Mouse (Mus musculus): ENCODE results near the gene Mcam. TPM values are rescaled to one million over a fixed set of nuclear protein-coding genes. Genes with fewer than 3 reads are reported as not detected.

Gene Mcam
- polyA plus RNA-seq (2012): not detected in 2 replicates

GRCm38 (mm10) chr9:44134101-44134850 lies at the start of gene Mcam:
Gene Mcam, plus strand, starts transcription at chr9:44134469.
- no peak for TF ChIP-seq GATA1 (IDR thresholded peaks at IDR 0.05; ENCODE audit: low read length)

- TF ChIP-seq GATA1 (IDR thresholded peaks at IDR 0.05; ENCODE audit: low read length): no peak
Observed at GRCm38 (mm10) chr9:44084659-44085229, 49.5 kb upstream of the Mcam start.

- TF ChIP-seq GATA1 (IDR thresholded peaks at IDR 0.05; ENCODE audit: low read length): no peak
Observed at GRCm38 (mm10) chr9:44085276-44085675, 49.0 kb upstream of the Mcam start.

GRCm38 (mm10) chr9:44085741-44086665 lies 48.3 kb upstream of the Mcam start:
- no peak for TF ChIP-seq GATA1 (IDR thresholded peaks at IDR 0.05; ENCODE audit: low read length)

GRCm38 (mm10) chr9:44086960-44087359 lies 47.3 kb upstream of the Mcam start:
- TF ChIP-seq GATA1 (IDR thresholded peaks at IDR 0.05; ENCODE audit: low read length): no peak

- no peak for TF ChIP-seq GATA1 (IDR thresholded peaks at IDR 0.05; ENCODE audit: low read length)
Observed at GRCm38 (mm10) chr9:44087761-44088455, 46.4 kb upstream of the Mcam start.

GRCm38 (mm10) chr9:44088877-44089608 lies 45.2 kb upstream of the Mcam start:
- TF ChIP-seq GATA1 (IDR thresholded peaks at IDR 0.05; ENCODE audit: low read length): no peak

GRCm38 (mm10) chr9:44093612-44094503 lies 40.4 kb upstream of the Mcam start:
- TF ChIP-seq GATA1 (IDR thresholded peaks at IDR 0.05; ENCODE audit: low read length): no peak

- TF ChIP-seq GATA1 (IDR thresholded peaks at IDR 0.05; ENCODE audit: low read length): no peak
Observed at GRCm38 (mm10) chr9:44094737-44095136, 39.5 kb upstream of the Mcam start.

GRCm38 (mm10) chr9:44095781-44096180 lies 38.5 kb upstream of the Mcam start:
- TF ChIP-seq GATA1 (IDR thresholded peaks at IDR 0.05; ENCODE audit: low read length): no peak

GRCm38 (mm10) chr9:44096536-44096935 lies 37.7 kb upstream of the Mcam start:
- TF ChIP-seq GATA1 (IDR thresholded peaks at IDR 0.05; ENCODE audit: low read length): no peak

GRCm38 (mm10) chr9:44101490-44101889 lies 32.8 kb upstream of the Mcam start, which contains the start of gene Mfrp:
Gene Mfrp, plus strand, starts transcription at chr9:44101729.
- TF ChIP-seq GATA1 (IDR thresholded peaks at IDR 0.05; ENCODE audit: low read length): no peak

- no peak for TF ChIP-seq GATA1 (IDR thresholded peaks at IDR 0.05; ENCODE audit: low read length)
Observed at GRCm38 (mm10) chr9:44104881-44105280, 29.4 kb upstream of the Mcam start.

GRCm38 (mm10) chr9:44105781-44106180 lies 28.5 kb upstream of the Mcam start:
- TF ChIP-seq GATA1 (IDR thresholded peaks at IDR 0.05; ENCODE audit: low read length): no peak

All from G1E-ER4 (cell line).